Mouse (Mus musculus) NIH3T3 (cell line): Measurements from ENCODE around the gene Snrk.

Experiments used
- DNase-seq: peaks from one replicate; pipeline ENCODE4 v3.0.0-alpha.2; 2012; ENCODE audit warnings: low read depth

Gene Snrk

DNA sequence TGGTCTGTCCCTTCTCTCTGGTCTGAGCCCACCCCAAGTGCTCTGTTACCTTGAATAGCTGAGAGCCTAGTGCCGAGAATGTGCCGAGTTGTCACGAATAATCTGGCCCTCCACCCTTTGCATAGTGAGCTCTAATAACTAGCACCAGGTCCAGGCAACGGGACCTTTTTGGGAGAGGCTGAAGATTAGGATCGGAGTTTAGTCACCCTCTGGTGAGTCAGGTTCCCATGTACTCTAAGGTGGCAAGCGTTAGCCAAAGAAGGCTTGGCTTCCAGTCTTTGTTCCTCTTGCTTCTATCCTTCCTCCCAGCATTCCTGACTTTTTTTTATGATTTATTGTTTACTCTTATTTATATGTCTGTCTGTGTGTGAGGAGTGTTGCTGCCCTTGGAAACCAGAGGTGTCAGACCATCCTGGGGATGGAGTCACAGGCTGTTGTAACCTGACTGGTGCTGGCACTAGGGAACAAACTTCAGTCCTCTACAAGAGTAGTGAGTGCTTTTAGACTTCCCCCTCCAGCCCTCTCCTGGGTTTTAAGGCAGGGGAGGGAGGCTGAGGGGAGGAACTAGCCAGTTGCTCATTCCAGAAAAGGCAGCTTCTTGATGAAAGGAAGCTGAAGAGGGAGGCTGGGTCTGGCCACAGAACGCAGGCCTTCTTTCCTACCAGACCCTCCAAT lies 9.2 kb upstream of the Snrk start:
- DNase-seq, result peak; percentile 60

DNA sequence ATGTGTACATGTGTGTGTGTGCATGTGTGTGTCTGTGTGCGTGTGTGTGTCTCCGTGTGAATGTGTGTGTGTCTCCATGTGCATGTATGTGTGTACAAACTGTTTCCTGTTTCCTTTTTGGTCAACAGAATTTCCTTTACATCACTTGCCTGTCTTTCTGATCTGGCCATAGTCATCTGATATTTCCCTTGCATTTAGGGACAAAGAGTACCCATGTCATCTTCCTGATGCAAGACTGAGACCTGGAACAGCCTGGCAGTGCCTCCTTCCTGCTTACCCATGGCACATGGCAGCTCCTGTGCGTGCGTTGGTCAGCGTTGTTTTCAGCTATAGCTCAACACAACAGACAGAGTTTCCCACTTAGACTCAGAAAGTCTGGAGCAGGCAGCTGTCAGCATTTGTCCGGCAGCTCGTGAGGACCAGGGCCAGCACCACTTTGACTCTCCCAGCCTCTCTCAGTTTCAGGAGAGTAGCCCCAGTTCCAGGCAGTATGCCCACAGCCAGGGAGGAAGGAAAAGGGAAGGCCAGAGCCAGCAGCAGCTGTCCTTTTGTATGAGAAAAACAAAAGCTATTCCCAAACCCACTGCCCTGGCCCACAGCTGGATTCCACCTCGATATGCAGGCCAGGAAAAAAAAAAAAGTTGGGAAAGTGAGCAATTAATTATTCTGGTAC lies 7.4 kb upstream of the Snrk start:
- peak; percentile 24 for DNase-seq

GRCm38 (mm10) chr9:122110508-122110907 lies 6.6 kb upstream of the Snrk start:
- DNase-seq, result no peak

DNA sequence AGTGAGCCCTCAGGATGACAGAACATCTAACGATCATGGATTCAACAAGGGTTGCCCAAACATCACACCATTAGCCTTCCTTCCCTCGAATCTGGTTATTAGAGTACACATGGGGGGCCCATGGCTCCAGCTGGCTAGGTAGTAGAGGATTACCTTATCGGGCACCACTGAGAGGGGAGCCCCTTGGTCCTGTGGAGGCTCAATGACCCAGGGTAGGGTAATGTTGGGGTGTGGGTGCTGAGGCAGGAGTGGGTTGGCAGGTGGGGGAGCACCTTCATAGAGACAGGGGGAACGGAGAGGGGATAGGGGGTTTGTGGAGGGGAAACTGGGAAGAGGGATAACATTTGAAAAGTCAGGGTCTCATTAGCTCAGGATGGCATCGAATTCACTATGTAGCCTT lies 6.1 kb upstream of the Snrk start:
- no peak for DNase-seq

GRCm38 (mm10) chr9:122115552-122115951 lies 1.5 kb upstream of the Snrk start:
- no peak for DNase-seq

DNA sequence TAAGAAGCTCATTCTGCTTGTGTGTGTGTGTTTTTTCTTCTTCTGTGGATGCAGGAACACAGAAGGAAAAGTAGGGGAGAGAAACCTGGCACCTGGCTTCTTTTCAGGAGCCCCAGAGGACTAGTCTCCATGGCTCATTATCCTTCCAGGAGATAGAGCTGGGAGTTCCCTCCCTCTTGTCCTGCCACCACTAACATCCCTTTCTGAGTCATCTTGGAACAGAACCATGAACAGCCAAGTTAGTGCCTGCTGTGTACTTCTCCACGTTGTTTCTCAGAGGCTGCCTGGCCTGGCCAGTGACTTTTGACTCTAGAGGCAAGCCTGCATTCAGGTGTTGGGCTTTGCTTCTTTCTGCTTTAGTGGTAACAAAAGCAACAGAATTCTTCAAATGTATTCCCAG lies 707 bp upstream of the Snrk start:
- no peak for DNase-seq

- DNase-seq, result peak; percentile 36
Observed at GRCm38 (mm10) chr9:122117692-122118529, 845 bp downstream of the Snrk start.

- DNase-seq, result peak; percentile 62
Observed at GRCm38 (mm10) chr9:122120089-122120488, 3.0 kb downstream of the Snrk start.

- no peak for DNase-seq
Observed at GRCm38 (mm10) chr9:122122113-122122512, 5.0 kb downstream of the Snrk start.

GRCm38 (mm10) chr9:122123181-122123580 lies 6.1 kb downstream of the Snrk start:
- no peak for DNase-seq

DNA sequence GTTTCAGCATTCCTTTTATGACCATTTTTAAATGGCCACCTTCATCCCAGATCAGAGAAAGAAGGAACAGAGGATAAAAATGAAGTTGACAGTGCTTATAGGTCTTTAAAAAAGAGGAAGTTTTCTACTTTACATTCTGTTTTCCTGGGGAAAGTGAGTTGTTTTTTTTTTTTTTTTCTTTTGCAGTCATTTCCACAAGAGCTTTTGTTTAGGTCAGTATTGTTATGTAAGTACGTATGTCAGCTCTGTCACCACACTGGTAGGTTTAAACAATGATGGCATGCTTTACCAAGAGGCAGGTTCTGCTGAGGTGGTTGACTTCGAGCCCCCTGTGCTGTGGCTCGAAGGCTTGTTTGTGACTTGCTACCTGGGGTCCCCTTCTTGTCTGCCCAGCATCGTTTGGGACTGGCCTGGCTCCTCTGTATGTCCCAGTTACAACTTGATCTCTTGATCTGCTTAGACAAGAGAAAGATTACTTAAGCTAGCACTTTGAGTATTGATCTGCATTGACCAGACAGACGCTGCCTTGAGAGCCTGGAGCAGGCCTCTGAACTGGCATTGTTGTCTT lies 8.7 kb downstream of the Snrk start:
- DNase-seq, result no peak

- no peak for DNase-seq
Observed at GRCm38 (mm10) chr9:122126790-122127189, 9.7 kb downstream of the Snrk start.

DNA sequence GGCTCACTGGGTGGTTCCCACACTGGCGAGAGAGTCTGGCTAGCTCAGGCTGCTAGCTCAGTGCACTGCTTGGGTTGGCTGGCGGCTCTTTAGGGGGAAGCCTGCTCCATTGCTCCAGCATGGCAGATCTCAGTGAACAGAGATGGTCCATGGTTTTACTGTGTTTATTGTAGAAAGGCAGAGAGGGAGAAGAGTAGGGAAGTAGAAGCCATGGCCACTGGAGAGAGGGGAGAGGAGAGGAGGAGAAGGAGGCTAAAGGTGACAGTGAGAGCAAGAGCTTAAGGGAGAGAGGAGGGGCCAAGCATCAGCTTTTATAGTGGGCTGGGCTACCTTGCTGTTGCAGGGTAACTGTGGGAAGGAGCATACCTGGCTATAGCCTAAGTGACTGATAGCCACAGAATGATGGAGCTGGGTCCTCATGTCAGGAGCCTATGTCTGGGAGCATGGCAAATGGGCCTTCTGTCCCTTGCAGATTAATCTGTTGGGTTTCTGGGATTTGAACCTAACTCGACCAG lies 10.3 kb downstream of the Snrk start:
- DNase-seq, result no peak

GRCm38 (mm10) chr9:122128686-122129085 lies 11.6 kb downstream of the Snrk start:
- DNase-seq, result no peak

- DNase-seq, result no peak
Observed at GRCm38 (mm10) chr9:122130666-122131065, 13.6 kb downstream of the Snrk start.

GRCm38 (mm10) chr9:122132145-122132544 lies 15.1 kb downstream of the Snrk start:
- no peak for DNase-seq

DNA sequence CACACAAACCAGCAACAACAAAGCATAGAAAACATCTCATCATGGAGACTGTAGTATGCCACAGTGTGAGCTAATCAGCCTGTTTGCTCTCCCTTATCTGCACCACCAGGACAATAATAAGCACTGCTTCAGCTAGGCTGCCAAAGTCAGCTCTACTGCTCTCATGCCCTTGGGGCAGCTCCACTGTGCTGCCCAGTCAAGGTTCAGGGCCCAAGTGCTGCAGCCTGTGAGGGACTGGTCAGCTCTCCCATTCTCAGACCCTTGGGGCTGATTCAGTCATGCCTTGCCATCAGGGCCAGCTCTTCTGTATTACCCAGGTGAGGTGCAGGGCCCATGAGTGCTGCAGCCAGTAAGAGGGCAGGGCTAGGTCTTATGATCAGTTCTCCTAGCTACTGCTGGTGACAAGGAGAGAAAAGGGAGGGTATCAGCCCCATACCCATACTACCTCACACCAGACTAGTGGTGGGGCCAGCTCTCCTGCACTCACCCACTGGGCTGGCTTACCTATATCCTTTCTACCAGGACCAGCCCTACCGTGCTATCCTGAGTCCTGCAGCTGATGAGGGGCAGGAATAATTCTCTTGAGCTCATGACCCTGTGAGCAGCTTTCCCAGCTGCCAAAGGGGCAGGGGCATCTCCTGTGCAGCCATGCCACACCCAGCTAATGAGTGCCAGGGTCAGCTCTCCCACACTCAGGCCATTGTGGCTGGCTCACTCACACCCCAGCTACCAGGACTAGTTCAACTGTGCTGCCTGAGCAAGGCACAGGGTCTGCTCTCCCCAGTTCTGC lies 18.2 kb downstream of the Snrk start:
- DNase-seq, result no peak

- no peak for DNase-seq
Observed at GRCm38 (mm10) chr9:122135885-122136170, 18.8 kb downstream of the Snrk start.

- no peak for DNase-seq
Observed at GRCm38 (mm10) chr9:122137960-122138359, 20.9 kb downstream of the Snrk start.

GRCm38 (mm10) chr9:122138371-122139029 lies 21.4 kb downstream of the Snrk start:
- peak; percentile 8 for DNase-seq

- no peak for DNase-seq
Observed at GRCm38 (mm10) chr9:122139236-122139635, 22.2 kb downstream of the Snrk start.
